Mouse (Mus musculus): ENCODE data around the gene Selenbp2. TPM values are rescaled to one million over a fixed set of nuclear protein-coding genes. Genes with fewer than 3 reads are reported as not detected.
"Not testable (repeated sequence)": the region's sequence is repeated elsewhere in the genome, so short reads cannot be mapped to it uniquely, and the experiment has no call there.

Selenbp2 gene
- total and polyA plus RNA-seq, 2 experiments: 86.2 to 148 TPM

DNA sequence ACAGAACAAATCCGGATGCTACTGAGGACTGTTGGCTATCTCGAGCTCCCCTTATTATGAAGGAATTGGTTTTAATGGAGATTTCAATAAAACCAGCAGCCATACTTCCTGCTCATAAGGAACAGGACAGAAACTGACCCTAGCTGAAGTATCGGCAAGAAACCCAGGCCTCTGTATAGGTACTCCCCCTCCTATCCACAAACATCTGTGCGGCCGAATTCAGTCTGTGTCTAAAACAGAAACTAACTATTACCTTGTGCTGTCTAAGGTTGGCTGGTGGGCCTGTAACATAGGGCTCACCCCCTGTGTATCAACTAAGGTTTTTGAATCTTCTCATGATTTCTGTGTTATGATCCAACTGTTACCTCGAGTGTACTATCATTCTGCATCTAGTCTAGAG is 9.7 kb upstream of the Selenbp2 start:
- DNase-seq (ENCODE audit: extremely low read depth, low read depth, low spot score): no peak
- WGBS: 75% methylated on average over 6 of the region's 6 CpGs
- Histone ChIP-seq H3K27me3 (ENCODE audit: control insufficient read depth, insufficient read depth, low read length) (no peaks in the 10 kb centered on the region), H3K4me3 (ENCODE audit: insufficient read depth, low read depth, low read length) (no peak overlapping the region), H3K79me2 (ENCODE audit: control insufficient read depth, insufficient read depth, low read length) (peaks cover 3% of the 10 kb centered on the region; the same call in 1 of the 2 replicates), H3K27ac (replicated peaks; ENCODE audit: insufficient read depth, low read depth, low read length) (peak overlapping the region; percentile 66), H3K9ac (ENCODE audit: low read depth, low read length) (peak overlapping the region; percentile 33; the same call in 1 of the 2 replicates), H3K4me1 (ENCODE audit: control insufficient read depth, insufficient read depth, low read length) (peaks cover 21% of the 10 kb centered on the region), H3K36me3 (ENCODE audit: control insufficient read depth, insufficient read depth, low read length) (no peaks in the 10 kb centered on the region)
- TF ChIP-seq POLR2A (IDR thresholded peaks at IDR 0.05; ENCODE audit: extremely low read depth, insufficient read depth, low read length): no peak
- TF ChIP-seq CTCF (IDR thresholded peaks at IDR 0.05; ENCODE audit: low read depth, low read length): no peak

GRCm38 (mm10) chr3:94685989-94686772 is 7.2 kb upstream of the Selenbp2 start:
- Histone ChIP-seq H3K27ac (replicated peaks; ENCODE audit: insufficient read depth, low read depth, low read length) (peak overlapping the region; percentile 99), H3K4me1 (ENCODE audit: control insufficient read depth, insufficient read depth, low read length) (peaks cover 20% of the 10 kb centered on the region), H3K9ac (ENCODE audit: low read depth, low read length) (peak overlapping the region; percentile 37; the same call in 1 of the 2 replicates)
- 67% methylated on average over 8 of the region's 8 CpGs for WGBS
- not testable (repeated sequence) for H3K79me2 ChIP-seq (ENCODE audit: control insufficient read depth, insufficient read depth, low read length); H3K27me3 ChIP-seq (ENCODE audit: control insufficient read depth, insufficient read depth, low read length); H3K36me3 ChIP-seq (ENCODE audit: control insufficient read depth, insufficient read depth, low read length); H3K4me3 ChIP-seq (ENCODE audit: insufficient read depth, low read depth, low read length)
- DNase-seq (ENCODE audit: extremely low read depth, low read depth, low spot score): peak; percentile 63

DNA sequence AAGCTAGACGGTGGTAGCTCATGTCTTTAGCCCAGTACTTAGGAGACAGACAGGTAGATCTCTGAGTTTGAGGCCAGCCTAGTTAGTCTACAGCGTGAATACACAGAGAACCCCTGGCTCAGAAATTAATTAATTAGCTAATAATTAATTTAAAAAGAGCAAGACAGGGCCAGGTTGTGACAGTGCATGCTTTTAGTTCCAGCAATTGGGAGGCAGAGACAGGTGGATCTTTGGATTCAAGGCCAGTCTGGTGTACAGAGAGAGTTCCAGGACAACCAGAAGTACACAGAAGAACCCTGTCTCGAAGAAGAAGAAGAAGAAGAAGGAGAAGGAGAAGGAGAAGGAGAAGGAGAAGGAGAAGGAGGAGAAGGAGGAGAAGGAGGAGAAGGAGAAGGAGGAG is 4.7 kb upstream of the Selenbp2 start:
- DNase-seq (ENCODE audit: extremely low read depth, low read depth, low spot score): peak; percentile 78
- not testable (repeated sequence) for H3K27me3 ChIP-seq (ENCODE audit: control insufficient read depth, insufficient read depth, low read length); H3K4me3 ChIP-seq (ENCODE audit: insufficient read depth, low read depth, low read length); H3K9ac ChIP-seq (ENCODE audit: low read depth, low read length); H3K36me3 ChIP-seq (ENCODE audit: control insufficient read depth, insufficient read depth, low read length); H3K27ac ChIP-seq (replicated peaks; ENCODE audit: insufficient read depth, low read depth, low read length); H3K79me2 ChIP-seq (ENCODE audit: control insufficient read depth, insufficient read depth, low read length)
- WGBS: 33% methylated on average over 3 of the region's 3 CpGs
- peaks cover 27% of the 10 kb centered on the region for H3K4me1 ChIP-seq (ENCODE audit: control insufficient read depth, insufficient read depth, low read length)

DNA sequence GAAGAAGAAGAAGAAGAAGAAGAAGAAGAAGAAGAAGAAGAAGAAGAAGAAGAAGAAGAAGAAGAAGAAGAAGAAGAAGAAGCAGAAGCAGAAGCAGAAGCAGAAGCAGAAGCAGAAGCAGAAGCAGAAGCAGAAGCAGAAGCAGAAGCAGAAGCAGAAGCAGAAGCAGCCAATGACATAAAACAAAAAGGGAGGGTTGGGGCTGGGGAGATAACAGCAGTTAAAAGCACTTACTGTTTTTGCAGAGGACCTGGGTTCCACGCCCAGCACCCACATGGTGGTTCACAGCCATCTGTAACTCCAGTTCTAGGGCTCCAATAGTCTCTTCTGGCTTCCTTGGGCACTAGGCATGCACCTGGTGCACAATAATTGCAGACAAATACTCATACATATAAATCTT is 4.2 kb upstream of the Selenbp2 start:
- peaks cover 26% of the 10 kb centered on the region for H3K4me1 ChIP-seq (ENCODE audit: control insufficient read depth, insufficient read depth, low read length)
- WGBS: 93% methylated on average over 1 of the region's 1 CpGs
- H3K4me3 ChIP-seq (ENCODE audit: insufficient read depth, low read depth, low read length): not testable (repeated sequence)

DNA sequence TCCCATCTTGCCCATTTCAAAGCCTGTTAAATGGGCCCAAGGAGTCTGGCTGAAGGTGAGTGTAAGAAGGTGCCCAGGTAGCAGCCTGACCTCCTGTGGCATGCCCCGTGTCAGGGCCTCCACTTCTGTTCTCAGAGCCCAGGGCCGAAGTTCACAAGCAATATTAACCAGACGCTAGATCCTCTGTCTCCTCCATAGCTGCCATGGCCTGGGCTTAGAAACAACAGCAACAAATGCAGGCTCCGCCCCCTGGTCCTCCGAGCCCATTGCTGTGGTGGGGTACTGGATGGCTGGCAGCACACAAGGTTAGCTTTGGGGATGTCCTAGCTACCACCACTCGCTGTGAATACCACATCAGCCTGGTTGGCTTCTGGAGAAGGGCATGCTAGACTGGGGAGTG is 3.2 kb upstream of the Selenbp2 start:
- not testable (repeated sequence) for H3K36me3 ChIP-seq (ENCODE audit: control insufficient read depth, insufficient read depth, low read length); H3K4me3 ChIP-seq (ENCODE audit: insufficient read depth, low read depth, low read length); H3K27me3 ChIP-seq (ENCODE audit: control insufficient read depth, insufficient read depth, low read length); H3K79me2 ChIP-seq (ENCODE audit: control insufficient read depth, insufficient read depth, low read length)
- 34% methylated on average over 6 of the region's 6 CpGs for WGBS
- Histone ChIP-seq H3K4me1 (ENCODE audit: control insufficient read depth, insufficient read depth, low read length) (peaks cover 31% of the 10 kb centered on the region), H3K9ac (ENCODE audit: low read depth, low read length) (peak overlapping the region; percentile 53), H3K27ac (replicated peaks; ENCODE audit: insufficient read depth, low read depth, low read length) (peak overlapping the region; percentile 96)
- peak; percentile 36 for DNase-seq (ENCODE audit: extremely low read depth, low read depth, low spot score)

More for the DNA sequence above, 4.2 kb upstream of the Selenbp2 start:
- not testable (repeated sequence) for H3K79me2 ChIP-seq (ENCODE audit: control insufficient read depth, insufficient read depth, low read length); DNase-seq (ENCODE audit: extremely low read depth, low read depth, low spot score); H3K36me3 ChIP-seq (ENCODE audit: control insufficient read depth, insufficient read depth, low read length); H3K27me3 ChIP-seq (ENCODE audit: control insufficient read depth, insufficient read depth, low read length); H3K9ac ChIP-seq (ENCODE audit: low read depth, low read length)
- H3K27ac ChIP-seq (replicated peaks; ENCODE audit: insufficient read depth, low read depth, low read length): peak overlapping the region; percentile 96

GRCm38 (mm10) chr3:94690616-94691247 is 2.6 kb upstream of the Selenbp2 start:
- Histone ChIP-seq H3K4me3 (ENCODE audit: insufficient read depth, low read depth, low read length) (no peak overlapping the region), H3K4me1 (ENCODE audit: control insufficient read depth, insufficient read depth, low read length) (peaks cover 30% of the 10 kb centered on the region), H3K36me3 (ENCODE audit: control insufficient read depth, insufficient read depth, low read length) (no peaks in the 10 kb centered on the region), H3K79me2 (ENCODE audit: control insufficient read depth, insufficient read depth, low read length) (no peaks in the 10 kb centered on the region), H3K27me3 (ENCODE audit: control insufficient read depth, insufficient read depth, low read length) (no peaks in the 10 kb centered on the region), H3K9ac (ENCODE audit: low read depth, low read length) (peak overlapping the region; percentile 53; the same call in 1 of the 2 replicates), H3K27ac (replicated peaks; ENCODE audit: insufficient read depth, low read depth, low read length) (peak overlapping the region; percentile 96)
- TF ChIP-seq CTCF (IDR thresholded peaks at IDR 0.05; ENCODE audit: low read depth, low read length) (no peak), POLR2A (IDR thresholded peaks at IDR 0.05; ENCODE audit: extremely low read depth, insufficient read depth, low read length) (no peak)
- DNase-seq (ENCODE audit: extremely low read depth, low read depth, low spot score): peak; percentile 97

GRCm38 (mm10) chr3:94691694-94692093 is 1.7 kb upstream of the Selenbp2 start:
- not testable (repeated sequence) for H3K27me3 ChIP-seq (ENCODE audit: control insufficient read depth, insufficient read depth, low read length); DNase-seq (ENCODE audit: extremely low read depth, low read depth, low spot score); H3K36me3 ChIP-seq (ENCODE audit: control insufficient read depth, insufficient read depth, low read length); H3K9ac ChIP-seq (ENCODE audit: low read depth, low read length); H3K4me3 ChIP-seq (ENCODE audit: insufficient read depth, low read depth, low read length); H3K79me2 ChIP-seq (ENCODE audit: control insufficient read depth, insufficient read depth, low read length)
- 91% methylated on average over 4 of the region's 4 CpGs for WGBS
- H3K27ac ChIP-seq (replicated peaks; ENCODE audit: insufficient read depth, low read depth, low read length): peak overlapping the region; percentile 70
- H3K4me1 ChIP-seq (ENCODE audit: control insufficient read depth, insufficient read depth, low read length): peaks cover 30% of the 10 kb centered on the region

DNA sequence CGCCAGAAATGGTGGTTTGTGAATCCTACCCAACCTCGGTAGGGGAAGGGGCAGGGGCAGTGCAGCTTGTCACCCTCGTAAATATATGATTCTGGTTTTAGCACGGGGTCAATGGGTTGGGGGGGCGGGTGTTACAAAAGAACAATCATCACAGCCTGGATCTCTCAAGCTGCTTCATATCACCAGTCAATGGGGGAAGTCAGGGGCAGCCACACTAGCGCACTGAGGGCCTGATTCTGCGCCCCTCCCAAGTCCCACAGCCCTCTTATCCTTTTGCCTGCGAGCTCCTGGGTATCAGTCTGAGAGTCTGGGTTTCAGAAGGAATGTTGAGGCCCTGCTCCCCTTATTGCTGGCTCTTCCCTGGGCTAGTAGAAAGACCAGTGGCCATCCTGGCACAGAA is 518 bp downstream of the Selenbp2 start:
- 21% methylated on average over 6 of the region's 8 CpGs for WGBS
- not testable (repeated sequence) for H3K27me3 ChIP-seq (ENCODE audit: control insufficient read depth, insufficient read depth, low read length)
- H3K27ac ChIP-seq (replicated peaks; ENCODE audit: insufficient read depth, low read depth, low read length): peak overlapping the region; percentile 77

More for the DNA sequence above, 518 bp downstream of the Selenbp2 start:
- not testable (repeated sequence) for DNase-seq (ENCODE audit: extremely low read depth, low read depth, low spot score); H3K79me2 ChIP-seq (ENCODE audit: control insufficient read depth, insufficient read depth, low read length)
- H3K4me3 ChIP-seq (ENCODE audit: insufficient read depth, low read depth, low read length): peak overlapping the region; percentile 8
- peaks cover 11% of the 10 kb centered on the region for H3K36me3 ChIP-seq (ENCODE audit: control insufficient read depth, insufficient read depth, low read length)
- peak overlapping the region; percentile 71 for H3K9ac ChIP-seq (ENCODE audit: low read depth, low read length)
- peaks cover 24% of the 10 kb centered on the region for H3K4me1 ChIP-seq (ENCODE audit: control insufficient read depth, insufficient read depth, low read length)

All from liver, adult 2 months (tissue).